Mouse (Mus musculus) midbrain, embryonic 13.5 days (tissue): ENCODE results near the gene Acss1. TPM values are rescaled to one million over a fixed set of nuclear protein-coding genes. Genes with fewer than 3 reads are reported as not detected.
A peak's percentile ranks its signal among the peaks of the same experiment; 100 is the strongest.

ENCODE experiments used
- ATAC-seq: fragments of 200-750 bp; cut with Nextera tagmentation; 2 replicates; pipeline ENCODE4 v1.8.0; 2017; ENCODE audit warnings: mild to moderate bottlenecking, moderate TSS enrichment, moderate library complexity
- H3K27ac ChIP-seq: fragments of 300-500 bp; sonication (generic); 2 replicates; pipeline ENCODE4 v1.5.1; 2015; ENCODE audit warnings: inconsistent platforms, mild to moderate bottlenecking, moderate library complexity
- H3K27me3 ChIP-seq: fragments of 300-500 bp; sonication (generic); 2 replicates; pipeline ENCODE4 v1.6.1; 2015; ENCODE audit warnings: mild to moderate bottlenecking, inconsistent platforms
- H3K36me3 ChIP-seq: fragments of 300-500 bp; sonication (generic); 2 replicates; pipeline ENCODE4 v1.6.1; 2015; ENCODE audit warnings: mild to moderate bottlenecking, inconsistent platforms
- H3K4me1 ChIP-seq: fragments of 300-500 bp; sonication (generic); replicated peaks from 2 replicates; pipeline ENCODE4 v1.6.1; 2015; ENCODE audit warnings: inconsistent platforms
- H3K4me2 ChIP-seq: fragments of 300-500 bp; sonication (generic); replicated peaks from 2 replicates; pipeline ENCODE4 v1.6.1; 2015; ENCODE audit warnings: moderate library complexity, mild to moderate bottlenecking, inconsistent platforms
- H3K4me3 ChIP-seq: fragments of 300-500 bp; sonication (generic); replicated peaks from 2 replicates; pipeline ENCODE4 v1.5.1; 2015; ENCODE audit warnings: mild to moderate bottlenecking, inconsistent platforms
- H3K9ac ChIP-seq: fragments of 300-500 bp; sonication (generic); replicated peaks from 2 replicates; pipeline ENCODE4 v1.6.1; 2015; ENCODE audit warnings: mild to moderate bottlenecking, inconsistent platforms
- H3K9me3 ChIP-seq: fragments of 300-500 bp; sonication (generic); 2 replicates; pipeline ENCODE4 v1.6.1; 2016; ENCODE audit warnings: mild to moderate bottlenecking, inconsistent platforms
- WGBS: fragments of 180-500 bp; shearing (Covaris S2); methylation state at CpG from one replicate; pipeline ENCODE4 v1.1.7; 2015; 5-methylcytosine and 5-hydroxymethylcytosine counted together
- polyA plus RNA-seq: library from polyadenylated mRNA; unstranded; fragments of >200 nt; fragmentation: Nextera tagmentation; extraction: Ambion mirVana; gene quantifications from 2 replicates; pipeline ENCODE4 v1.2.1, GENCODE M21; 2015

The Acss1 gene
- polyA plus RNA-seq, 1 experiment from 2014 or later, result 22.7 TPM

DNA sequence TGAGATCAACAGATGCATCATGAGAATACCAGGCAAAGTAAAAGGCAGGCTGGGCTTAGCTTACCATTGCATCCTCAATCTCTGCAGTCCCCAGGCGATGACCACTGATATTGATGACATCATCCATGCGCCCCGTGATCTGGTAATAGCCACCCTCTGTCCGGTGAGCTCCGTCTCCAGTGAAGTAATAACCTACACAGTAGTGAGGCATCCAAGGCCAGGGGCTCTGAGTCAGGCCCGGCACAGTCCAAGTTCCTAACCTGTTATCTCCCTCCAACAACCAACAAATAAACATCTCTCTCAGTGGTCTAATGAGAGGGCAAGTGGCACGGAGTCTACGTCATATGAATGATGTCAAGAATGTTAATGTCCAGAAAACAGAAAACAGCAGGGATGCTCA is 43.4 kb downstream of the Acss1 start:
- 91% methylated on average over 8 of the region's 8 CpGs for WGBS
- H3K9ac ChIP-seq, result no peak overlapping the region
- H3K4me1 ChIP-seq, result no peaks in the 10 kb centered on the region
- ATAC-seq, result no peak
- H3K27me3 ChIP-seq, result no peaks in the 10 kb centered on the region
- no peaks in the 10 kb centered on the region for H3K9me3 ChIP-seq
- H3K36me3 ChIP-seq, result peaks cover 71% of the 10 kb centered on the region
- H3K27ac ChIP-seq, result no peak overlapping the region
- no peak overlapping the region for H3K4me3 ChIP-seq
- H3K4me2 ChIP-seq, result no peak overlapping the region

DNA sequence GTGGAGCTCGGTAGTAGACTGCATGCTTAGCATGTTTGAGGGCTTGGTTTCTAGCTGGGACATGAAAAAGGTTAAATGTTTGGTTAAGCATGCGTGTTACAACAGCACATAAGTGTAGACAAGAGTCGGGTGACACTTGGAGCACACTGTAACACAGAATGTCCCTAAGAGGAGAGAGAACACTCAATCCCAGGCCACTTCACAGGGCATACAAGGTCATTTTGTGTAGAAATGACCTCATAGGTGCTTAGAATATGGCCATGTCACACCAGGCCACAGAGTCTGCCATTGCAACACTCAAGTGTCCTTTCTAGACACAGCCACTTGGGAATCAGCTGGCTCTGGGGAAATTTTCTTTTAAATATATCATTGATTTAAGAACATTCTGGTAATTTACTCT is 44.3 kb downstream of the Acss1 start:
- Histone ChIP-seq H3K4me1 (no peaks in the 10 kb centered on the region), H3K27me3 (no peaks in the 10 kb centered on the region), H3K4me2 (no peak overlapping the region), H3K27ac (no peak overlapping the region), H3K9me3 (no peaks in the 10 kb centered on the region), H3K36me3 (peaks cover 73% of the 10 kb centered on the region), H3K9ac (no peak overlapping the region), H3K4me3 (no peak overlapping the region)
- WGBS, result 90% methylated on average over 3 of the region's 3 CpGs
- ATAC-seq, result no peak

DNA sequence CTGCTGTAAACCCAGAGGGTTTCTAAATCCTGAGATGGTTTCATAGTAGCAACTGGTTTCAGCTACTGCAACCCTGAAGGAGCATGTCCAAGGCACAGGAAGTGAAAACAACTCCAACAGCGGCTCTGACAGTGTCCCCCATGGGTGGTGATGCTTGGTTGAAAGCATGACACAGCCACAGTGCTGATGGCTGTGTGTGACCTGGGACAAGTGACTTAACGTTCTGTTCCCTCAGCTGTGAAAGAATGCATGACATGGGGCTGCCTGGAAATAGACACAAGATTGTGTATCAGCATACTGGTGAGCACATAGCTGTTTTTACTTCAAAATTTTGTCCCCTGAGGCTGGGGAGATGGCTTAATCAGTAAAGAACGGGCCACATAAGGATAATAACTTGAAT is 46.6 kb downstream of the Acss1 start:
- Histone ChIP-seq H3K4me2 (no peak overlapping the region), H3K36me3 (peaks cover 63% of the 10 kb centered on the region)
- 72% methylated on average over 3 of the region's 3 CpGs for WGBS

DNA sequence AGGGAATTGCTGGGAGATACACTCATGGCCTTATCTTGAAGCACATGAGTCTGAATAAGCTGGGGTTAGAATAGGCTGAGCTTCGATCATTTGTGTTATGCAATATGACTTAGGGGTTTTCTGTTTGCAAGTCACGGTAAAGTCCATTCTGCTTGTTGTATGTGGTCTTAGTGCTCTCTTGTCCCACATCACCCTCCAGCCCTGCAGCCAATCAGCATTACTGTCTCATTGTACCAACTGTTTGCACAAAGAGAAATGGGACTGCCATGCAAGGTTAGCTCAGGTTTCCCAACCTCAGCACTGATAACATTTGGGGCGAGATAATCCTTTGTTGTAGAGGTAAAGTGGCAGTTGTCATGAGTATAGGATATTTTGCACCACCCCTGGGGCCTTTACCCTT is 58.2 kb downstream of the Acss1 start:
- 88% methylated on average over 3 of the region's 3 CpGs for WGBS
- no peak overlapping the region for H3K4me2 ChIP-seq
- H3K9ac ChIP-seq, result no peak overlapping the region
- H3K4me1 ChIP-seq, result peaks cover 14% of the 10 kb centered on the region
- no peak for ATAC-seq
- no peak overlapping the region for H3K4me3 ChIP-seq
- no peaks in the 10 kb centered on the region for H3K27me3 ChIP-seq
- no peaks in the 10 kb centered on the region for H3K36me3 ChIP-seq
- no peak overlapping the region for H3K27ac ChIP-seq
- H3K9me3 ChIP-seq, result no peaks in the 10 kb centered on the region

More for the DNA sequence above, 46.6 kb downstream of the Acss1 start:
- Histone ChIP-seq H3K9ac (no peak overlapping the region), H3K9me3 (no peaks in the 10 kb centered on the region), H3K4me3 (no peak overlapping the region), H3K27me3 (no peaks in the 10 kb centered on the region), H3K4me1 (no peaks in the 10 kb centered on the region), H3K27ac (no peak overlapping the region)
- no peak for ATAC-seq

DNA sequence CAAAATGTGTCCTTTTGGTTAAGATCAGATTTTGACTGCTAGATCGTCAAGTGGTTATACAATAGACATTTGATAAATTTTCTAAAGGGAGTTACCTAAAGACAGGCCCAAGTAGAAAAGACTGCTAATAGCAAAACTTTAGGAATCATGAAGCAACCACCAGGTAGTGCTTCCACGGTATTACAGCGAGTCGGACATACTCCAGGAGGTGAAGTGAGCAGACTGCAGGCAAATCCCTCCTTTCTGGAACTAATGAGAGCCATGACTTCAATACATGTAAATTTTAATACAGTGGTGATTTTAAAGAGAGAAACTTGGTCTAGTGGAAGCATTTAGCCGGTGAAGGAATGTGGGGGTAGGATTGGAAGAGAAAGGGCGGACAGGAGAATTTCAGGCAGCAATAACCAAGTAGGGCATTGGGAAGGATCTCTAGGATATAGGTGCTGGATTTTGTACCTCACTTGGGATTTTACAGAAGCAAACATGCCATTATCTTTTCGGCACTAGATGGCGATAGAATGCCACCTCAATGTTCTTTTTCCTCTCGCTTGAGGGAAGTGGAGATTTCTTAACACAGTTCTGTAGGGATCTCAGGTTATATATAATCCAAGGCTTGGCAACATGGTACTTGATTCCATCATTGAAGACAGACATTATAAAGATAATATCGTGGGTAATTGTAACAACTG is 59.3 kb downstream of the Acss1 start:
- no peak overlapping the region for H3K27ac ChIP-seq
- peaks cover 14% of the 10 kb centered on the region for H3K4me1 ChIP-seq
- peak overlapping the region; percentile 82 for H3K4me2 ChIP-seq
- H3K9me3 ChIP-seq, result no peaks in the 10 kb centered on the region
- WGBS, result 2% methylated on average over 10 of the region's 10 CpGs
- peak overlapping the region; percentile 95 for H3K4me3 ChIP-seq
- no peaks in the 10 kb centered on the region for H3K36me3 ChIP-seq
- no peaks in the 10 kb centered on the region for H3K27me3 ChIP-seq
- H3K9ac ChIP-seq, result peak overlapping the region; percentile 92
- peak; percentile 81 for ATAC-seq

DNA sequence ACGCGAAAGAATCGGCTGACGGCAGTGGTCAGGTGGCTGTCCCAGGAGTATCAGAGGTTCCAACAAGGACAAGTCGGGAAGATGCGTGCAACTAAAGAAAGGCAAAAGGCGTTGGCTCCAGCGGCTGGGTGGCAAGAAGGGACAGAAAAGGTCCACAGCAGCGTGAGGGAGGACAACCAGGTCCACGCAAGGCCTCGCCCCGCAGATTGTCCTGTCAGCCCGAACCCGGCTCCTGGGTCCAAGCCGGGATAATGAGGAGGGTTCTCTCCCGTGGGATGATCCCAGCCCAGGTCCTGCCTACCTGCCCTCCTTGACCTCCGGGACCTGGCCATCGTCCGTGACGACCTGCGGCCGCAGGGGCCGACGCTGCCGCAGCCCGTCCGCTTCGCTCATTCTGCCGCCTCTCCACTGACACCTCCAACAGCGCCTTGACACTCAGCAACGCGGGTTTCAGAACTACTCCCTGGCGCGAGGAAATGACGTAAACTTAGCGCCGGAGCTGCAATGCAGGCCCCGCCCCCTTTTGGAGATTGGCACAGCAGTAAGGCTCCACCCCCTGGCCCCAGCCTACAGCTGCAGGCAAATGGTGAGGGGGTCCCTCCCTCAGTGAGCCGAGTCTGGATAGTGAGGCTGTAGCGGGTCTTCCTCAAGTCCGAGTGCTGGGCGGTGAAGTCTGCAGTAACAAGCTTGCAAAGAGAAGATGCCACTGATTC is 60.1 kb downstream of the Acss1 start, which contains the start of gene Apmap:
Gene Apmap, minus strand, starts transcription at position 481 of the 713 bp plus-strand sequence.
- Histone ChIP-seq H3K4me3 (peak within 1 kb of the TSS; percentile 95), H3K27me3 (no peaks in the 10 kb centered on the region), H3K4me2 (peak within 1 kb of the TSS; percentile 82), H3K27ac (peak within 1 kb of the TSS; percentile 60), H3K9ac (peak within 1 kb of the TSS; percentile 92), H3K36me3 (no peaks in the 10 kb centered on the region), H3K4me1 (peaks cover 14% of the 10 kb centered on the region), H3K9me3 (no peaks in the 10 kb centered on the region)
- peak; percentile 98 for ATAC-seq
- WGBS, result under 1% methylated on average over 42 of the region's 42 CpGs

DNA sequence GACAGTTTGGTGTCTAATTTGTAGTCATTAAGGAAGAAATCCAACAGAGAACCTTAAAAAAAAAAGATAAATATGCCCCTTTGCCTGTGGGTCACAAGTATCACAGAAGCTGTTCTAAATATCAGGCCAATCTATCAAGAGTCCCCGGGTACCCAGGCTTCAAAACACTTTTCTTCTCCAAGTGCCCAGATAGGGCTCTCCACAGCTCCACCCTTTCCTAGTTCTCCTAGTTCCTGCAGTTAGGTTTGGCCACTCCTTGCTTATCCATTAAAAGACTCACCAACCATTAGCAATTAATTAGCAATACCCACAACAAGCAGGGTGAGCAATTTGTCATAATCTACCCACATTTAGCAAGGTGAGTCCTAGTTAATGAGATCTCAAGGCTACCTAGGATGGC is 61.2 kb downstream of the Acss1 start:
- Histone ChIP-seq H3K9me3 (no peaks in the 10 kb centered on the region), H3K27me3 (no peaks in the 10 kb centered on the region), H3K27ac (no peak overlapping the region), H3K9ac (no peak overlapping the region), H3K4me2 (peak overlapping the region; percentile 82), H3K36me3 (no peaks in the 10 kb centered on the region), H3K4me3 (peak overlapping the region; percentile 95), H3K4me1 (peaks cover 14% of the 10 kb centered on the region)
- 73% methylated on average over 1 of the region's 1 CpGs for WGBS
- ATAC-seq, result no peak

DNA sequence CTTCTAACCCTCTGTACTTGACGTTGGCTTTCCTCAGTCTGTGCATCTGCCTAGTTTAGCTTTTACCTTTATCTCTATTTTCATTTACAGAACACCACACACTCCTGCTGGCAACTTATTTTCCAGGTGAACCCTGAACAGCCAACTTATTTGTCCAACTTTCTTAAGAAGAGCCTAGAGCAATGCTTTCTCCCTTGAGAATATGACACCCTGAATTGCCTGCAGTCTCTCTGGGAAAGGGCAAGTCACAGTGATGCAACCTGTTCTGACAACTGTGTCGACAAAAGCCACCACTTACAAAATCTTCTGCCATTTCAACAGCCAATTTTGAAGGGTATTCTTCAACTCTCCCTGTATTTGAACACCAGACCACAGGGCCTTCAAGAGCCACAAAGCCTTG is 63.5 kb downstream of the Acss1 start:
- Histone ChIP-seq H3K9ac (no peak overlapping the region), H3K27me3 (no peaks in the 10 kb centered on the region), H3K9me3 (no peaks in the 10 kb centered on the region), H3K4me3 (no peak overlapping the region), H3K4me1 (peaks cover 14% of the 10 kb centered on the region), H3K27ac (no peak overlapping the region), H3K36me3 (no peaks in the 10 kb centered on the region), H3K4me2 (no peak overlapping the region)
- no peak for ATAC-seq
- 86% methylated on average over 2 of the region's 2 CpGs for WGBS

DNA sequence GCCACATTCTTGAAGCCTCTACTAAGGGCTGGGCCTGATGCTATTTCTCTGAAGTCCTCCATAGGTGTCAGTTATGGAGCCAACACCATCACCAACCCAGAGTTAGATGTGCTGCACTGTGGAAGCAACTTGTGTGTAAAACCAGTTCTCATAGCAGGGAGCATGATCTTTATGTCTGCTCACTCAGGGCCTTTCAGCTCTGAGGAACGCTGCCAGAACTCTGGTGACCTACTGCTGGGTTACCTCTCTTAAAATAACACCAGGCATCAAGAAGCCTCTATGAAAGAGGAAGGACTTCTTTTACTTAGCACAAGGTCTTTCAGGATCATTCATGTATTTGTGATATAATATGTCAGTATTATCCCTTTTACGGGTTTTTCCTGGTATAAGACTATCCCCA is 66.1 kb downstream of the Acss1 start:
- H3K27ac ChIP-seq, result no peak overlapping the region
- H3K9ac ChIP-seq, result no peak overlapping the region
- H3K36me3 ChIP-seq, result no peaks in the 10 kb centered on the region
- H3K4me3 ChIP-seq, result no peak overlapping the region
- H3K4me2 ChIP-seq, result no peak overlapping the region
- H3K4me1 ChIP-seq, result peaks cover 3% of the 10 kb centered on the region
- no peaks in the 10 kb centered on the region for H3K9me3 ChIP-seq
- 90% methylated on average over 2 of the region's 2 CpGs for WGBS
- ATAC-seq, result no peak
- H3K27me3 ChIP-seq, result no peaks in the 10 kb centered on the region

DNA sequence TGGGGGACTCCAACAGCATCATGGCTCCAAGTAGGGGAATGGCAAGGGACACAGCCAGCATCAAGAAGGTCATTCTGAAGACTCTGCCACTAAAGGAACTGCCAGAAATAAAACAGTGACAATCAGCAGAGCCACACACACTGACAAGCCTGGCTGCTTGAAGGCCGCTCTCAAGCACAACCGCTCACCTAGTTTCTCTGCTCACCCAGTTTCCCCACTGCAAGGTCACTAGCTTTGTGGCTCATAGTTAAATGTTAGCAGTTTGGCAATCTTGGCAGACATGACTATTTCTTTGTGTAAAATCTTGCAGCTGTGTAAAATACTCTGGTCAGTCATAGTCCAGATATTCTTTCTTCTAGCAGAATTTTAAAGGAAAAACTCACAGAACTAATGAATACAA is 68.0 kb downstream of the Acss1 start:
- H3K36me3 ChIP-seq, result peaks cover 7% of the 10 kb centered on the region; the same call in 1 of the 2 replicates
- no peak overlapping the region for H3K9ac ChIP-seq
- H3K27ac ChIP-seq, result no peak overlapping the region
- no peaks in the 10 kb centered on the region for H3K27me3 ChIP-seq
- no peak for ATAC-seq
- H3K4me3 ChIP-seq, result no peak overlapping the region
- 100% methylated on average over 2 of the region's 2 CpGs for WGBS
- H3K9me3 ChIP-seq, result no peaks in the 10 kb centered on the region
- no peaks in the 10 kb centered on the region for H3K4me1 ChIP-seq
- no peak overlapping the region for H3K4me2 ChIP-seq

DNA sequence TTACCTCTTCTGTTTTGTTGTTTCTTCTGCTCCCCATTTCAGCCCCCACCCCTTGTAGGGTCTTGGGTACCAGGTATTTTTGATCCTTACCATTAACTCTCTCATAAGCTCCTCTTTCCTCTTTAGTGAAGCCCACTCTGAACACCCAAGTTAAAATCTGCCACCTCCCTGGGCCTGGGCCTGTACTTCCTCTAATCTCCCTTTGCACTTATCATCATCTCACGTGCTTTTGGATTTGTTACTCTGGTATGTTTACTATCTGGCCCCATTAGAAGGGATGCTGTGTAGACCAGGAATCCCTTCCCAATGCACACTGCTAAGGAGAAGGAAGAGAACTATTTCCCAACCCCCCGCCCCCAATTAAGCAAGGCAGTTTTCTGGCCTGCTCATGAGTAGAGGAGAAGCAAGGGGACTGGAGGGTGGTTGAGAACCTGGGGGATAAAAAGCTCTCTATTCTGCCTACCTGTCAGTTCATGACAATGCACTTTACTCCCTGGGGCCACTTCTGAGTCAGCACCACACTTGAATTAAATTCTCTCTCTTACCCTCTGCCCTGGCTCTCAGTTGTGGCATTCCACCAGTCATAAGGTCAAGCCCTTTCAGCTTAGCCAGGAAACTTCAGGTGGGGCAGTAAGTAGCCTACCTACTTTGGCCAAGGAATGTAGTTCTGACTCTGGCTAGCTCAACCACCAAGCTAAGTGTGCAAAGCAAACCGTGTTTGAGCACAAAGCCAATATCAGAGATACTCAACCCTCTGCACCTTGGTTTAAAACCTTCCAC is 72.7 kb downstream of the Acss1 start:
- H3K36me3 ChIP-seq, result peaks cover 30% of the 10 kb centered on the region
- H3K4me3 ChIP-seq, result no peak overlapping the region
- no peaks in the 10 kb centered on the region for H3K4me1 ChIP-seq
- no peaks in the 10 kb centered on the region for H3K27me3 ChIP-seq
- no peak overlapping the region for H3K4me2 ChIP-seq
- no peaks in the 10 kb centered on the region for H3K9me3 ChIP-seq
- ATAC-seq, result no peak
- no peak overlapping the region for H3K27ac ChIP-seq
- H3K9ac ChIP-seq, result no peak overlapping the region
- 98% methylated on average over 3 of the region's 3 CpGs for WGBS

DNA sequence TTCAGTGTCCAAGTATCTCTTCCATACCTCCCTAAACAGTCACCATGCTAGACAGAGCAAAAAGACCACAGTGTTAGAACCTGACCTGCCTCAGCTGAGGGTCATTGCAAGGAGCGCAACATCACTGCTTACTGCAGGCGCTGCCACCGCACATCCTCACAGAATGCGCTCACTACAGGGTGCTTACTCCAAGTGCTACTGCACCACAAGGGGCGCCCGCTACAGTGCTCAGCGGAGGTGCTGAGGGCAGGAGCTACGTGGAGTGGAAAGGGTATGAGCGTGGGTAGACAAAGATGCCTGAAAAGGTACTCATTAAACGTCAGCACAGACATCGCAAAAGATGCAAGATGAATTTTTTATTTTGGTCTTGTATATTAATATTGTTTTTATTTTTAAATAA is 79.2 kb downstream of the Acss1 start:
- H3K27ac ChIP-seq, result no peak overlapping the region
- H3K36me3 ChIP-seq, result peaks cover 68% of the 10 kb centered on the region
- H3K4me2 ChIP-seq, result no peak overlapping the region
- H3K9me3 ChIP-seq, result no peaks in the 10 kb centered on the region
- no peak overlapping the region for H3K9ac ChIP-seq
- no peak for ATAC-seq
- H3K27me3 ChIP-seq, result no peaks in the 10 kb centered on the region
- 72% methylated on average over 11 of the region's 11 CpGs for WGBS
- no peak overlapping the region for H3K4me3 ChIP-seq
- H3K4me1 ChIP-seq, result no peaks in the 10 kb centered on the region
